Mouse (Mus musculus) embryonic facial prominence, embryonic 11.5 days (tissue): ENCODE results near the gene Ccdc90b. TPM values are rescaled to one million over a fixed set of nuclear protein-coding genes. Genes with fewer than 3 reads are reported as not detected.

Source experiments
- ATAC-seq: fragments of 200-750 bp; cut with Nextera tagmentation; replicated peaks from 2 replicates; pipeline ENCODE4 v1.8.0; 2017; ENCODE audit warnings: low read depth; ENCODE audit not compliant: insufficient number of reproducible peaks, low FRiP score, low TSS enrichment
- DNase-seq: peaks from one replicate; pipeline ENCODE4 v3.0.0-alpha.2; 2015; ENCODE audit warnings: low spot score
- H3K27ac ChIP-seq: fragments of 300-500 bp; sonication (generic); replicated peaks from 2 replicates; pipeline ENCODE4 v1.5.1; 2014; ENCODE audit warnings: mild to moderate bottlenecking, low read depth, low read length, control low read depth
- H3K27me3 ChIP-seq: fragments of 300-500 bp; sonication (generic); 2 replicates; pipeline ENCODE4 v1.6.1; 2014; ENCODE audit warnings: mild to moderate bottlenecking, low read length, moderate library complexity, mixed read lengths; ENCODE audit not compliant: control insufficient read depth, insufficient read depth
- H3K36me3 ChIP-seq: fragments of 300-500 bp; sonication (generic); replicated peaks from 2 replicates; pipeline ENCODE4 v1.6.1; 2014; ENCODE audit warnings: low read depth, mild to moderate bottlenecking, low read length, moderate library complexity, mixed read lengths; ENCODE audit not compliant: control insufficient read depth, insufficient read depth
- H3K4me1 ChIP-seq: fragments of 300-500 bp; sonication (generic); 2 replicates; pipeline ENCODE4 v1.6.1; 2014; ENCODE audit warnings: low read length, mixed read lengths; ENCODE audit not compliant: control insufficient read depth, insufficient read depth
- H3K4me2 ChIP-seq: fragments of 300-500 bp; sonication (generic); 2 replicates; pipeline ENCODE4 v1.6.1; 2014; ENCODE audit warnings: low read depth, mild to moderate bottlenecking, control low read depth, low read length, moderate library complexity
- H3K4me3 ChIP-seq: fragments of 300-500 bp; sonication (generic); 2 replicates; pipeline ENCODE4 v1.5.1; 2014; ENCODE audit warnings: low read depth, low read length, control low read depth
- H3K9ac ChIP-seq: fragments of 300-500 bp; sonication (generic); replicated peaks from 2 replicates; pipeline ENCODE4 v1.6.1; 2014; ENCODE audit warnings: mild to moderate bottlenecking, control low read depth, low read length
- H3K9me3 ChIP-seq: fragments of 300-500 bp; sonication (generic); replicated peaks from 2 replicates; pipeline ENCODE4 v1.6.1; 2016; ENCODE audit warnings: mild to moderate bottlenecking, low read length, inconsistent platforms, mixed read lengths; ENCODE audit not compliant: control insufficient read depth
- WGBS: fragments of 180-500 bp; shearing (Covaris S2); extraction: QIAGEN DNeasy Blood & Tissue Kit; methylation state at CpG from one replicate; pipeline ENCODE4 v1.1.7; 2014; 5-methylcytosine and 5-hydroxymethylcytosine counted together
- polyA plus RNA-seq: library from polyadenylated mRNA; unstranded; fragments of >200 nt; fragmentation: Nextera tagmentation; extraction: Ambion mirVana; gene quantifications from 2 replicates; pipeline ENCODE4 v1.2.1, GENCODE M21; 2014

Ccdc90b gene
- 70.8 and 76.0 TPM in 2 replicates for polyA plus RNA-seq

- Histone ChIP-seq H3K4me1 (no peaks in the 10 kb centered on the region), H3K9me3 (no peaks in the 10 kb centered on the region), H3K36me3 (no peaks in the 10 kb centered on the region), H3K27ac (peak within 1 kb of the TSS; percentile 86), H3K9ac (peak within 1 kb of the TSS; percentile 83), H3K4me3 (peak within 1 kb of the TSS; percentile 63), H3K4me2 (peak within 1 kb of the TSS; percentile 47), H3K27me3 (no peaks in the 10 kb centered on the region)
- DNase-seq, result peak; percentile 96
- ATAC-seq, result peak; percentile 99
- under 1% methylated on average over 57 of the region's 60 CpGs for WGBS
Measured at GRCm38 (mm10) chr7:92560986-92561876, at the start of gene Ccdc90b. Gene Ccdc90b, plus strand, starts transcription at chr7:92561149.

GRCm38 (mm10) chr7:92520397-92520796 is 40.6 kb upstream of the Ccdc90b start:
- Histone ChIP-seq H3K4me2 (no peak overlapping the region), H3K9ac (no peak overlapping the region), H3K27me3 (no peaks in the 10 kb centered on the region), H3K27ac (no peak overlapping the region), H3K9me3 (no peaks in the 10 kb centered on the region), H3K4me1 (no peaks in the 10 kb centered on the region), H3K36me3 (no peaks in the 10 kb centered on the region), H3K4me3 (no peak overlapping the region)
- no peak for DNase-seq
- ATAC-seq, result no peak
- 55% methylated on average over 3 of the region's 3 CpGs for WGBS

DNA sequence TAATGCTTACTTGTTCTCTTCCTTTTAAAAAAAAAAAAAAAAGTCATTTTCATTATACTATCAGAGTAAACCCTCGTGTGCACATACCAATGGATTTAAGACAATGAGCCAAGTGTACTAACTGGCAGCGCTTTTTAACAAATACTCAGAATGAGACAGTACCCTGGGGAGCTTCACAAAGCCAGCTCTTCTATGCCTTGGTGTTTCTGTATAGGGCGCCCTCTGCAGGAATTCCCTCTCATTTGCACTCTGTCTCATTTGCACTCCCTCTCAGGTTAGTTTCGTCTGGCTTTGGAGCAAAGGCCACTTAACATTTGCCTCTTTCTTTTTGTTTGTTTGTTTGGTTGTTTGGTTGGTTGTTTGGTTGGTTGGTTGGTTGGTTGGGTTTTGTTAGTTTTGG is 40.1 kb upstream of the Ccdc90b start:
- no peaks in the 10 kb centered on the region for H3K27me3 ChIP-seq
- WGBS, result 37% methylated on average over 4 of the region's 4 CpGs
- H3K4me1 ChIP-seq, result no peaks in the 10 kb centered on the region
- H3K9ac ChIP-seq, result no peak overlapping the region
- H3K4me3 ChIP-seq, result no peak overlapping the region
- H3K36me3 ChIP-seq, result no peaks in the 10 kb centered on the region
- no peak overlapping the region for H3K4me2 ChIP-seq
- ATAC-seq, result no peak
- H3K9me3 ChIP-seq, result no peaks in the 10 kb centered on the region
- no peak overlapping the region for H3K27ac ChIP-seq
- peak; percentile 26 for DNase-seq

GRCm38 (mm10) chr7:92529245-92529644 is 31.7 kb upstream of the Ccdc90b start:
- Histone ChIP-seq H3K27me3 (no peaks in the 10 kb centered on the region), H3K4me1 (no peaks in the 10 kb centered on the region), H3K9me3 (no peaks in the 10 kb centered on the region), H3K4me3 (no peak overlapping the region), H3K36me3 (no peaks in the 10 kb centered on the region), H3K4me2 (no peak overlapping the region), H3K9ac (no peak overlapping the region), H3K27ac (no peak overlapping the region)
- WGBS, result 92% methylated on average over 4 of the region's 4 CpGs
- ATAC-seq (no peak), DNase-seq (no peak)

DNA sequence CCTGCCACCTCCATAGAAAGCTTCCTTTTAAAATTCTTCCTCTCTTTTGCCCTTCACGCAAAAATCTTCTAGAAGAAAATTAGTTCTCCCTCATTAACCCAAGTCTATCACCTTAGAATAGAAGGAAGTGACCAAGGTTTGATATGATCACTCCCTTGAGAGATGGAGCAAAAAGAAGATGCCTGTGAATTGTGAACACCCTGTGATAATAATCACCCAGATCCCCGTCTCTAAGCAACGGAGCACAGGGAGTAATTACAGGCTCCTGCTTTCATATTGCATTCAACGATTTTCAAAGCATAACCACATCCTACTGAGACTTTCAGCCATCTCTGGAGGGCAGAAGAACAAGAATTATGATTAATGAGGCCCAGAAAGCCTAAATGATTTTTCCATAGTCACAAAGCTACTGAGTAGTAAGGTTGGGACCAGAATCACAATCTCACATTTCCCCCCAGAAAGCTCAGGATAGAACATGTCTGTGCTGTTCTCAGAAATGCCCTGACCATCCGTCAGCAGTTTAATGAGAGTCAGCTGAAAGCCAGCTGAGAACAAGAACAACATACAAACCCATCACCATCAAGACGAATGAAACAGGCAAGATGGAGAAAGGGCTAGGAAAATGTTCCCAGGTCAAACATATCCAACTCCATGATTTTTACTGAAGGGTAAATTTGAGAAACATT is 28.5 kb upstream of the Ccdc90b start:
- H3K9ac ChIP-seq, result no peak overlapping the region
- H3K27ac ChIP-seq, result no peak overlapping the region
- no peaks in the 10 kb centered on the region for H3K27me3 ChIP-seq
- no peak overlapping the region for H3K4me2 ChIP-seq
- H3K4me1 ChIP-seq, result no peaks in the 10 kb centered on the region
- H3K36me3 ChIP-seq, result no peaks in the 10 kb centered on the region
- no peaks in the 10 kb centered on the region for H3K9me3 ChIP-seq
- no peak for DNase-seq
- ATAC-seq, result no peak
- 50% methylated on average over 6 of the region's 6 CpGs for WGBS
- H3K4me3 ChIP-seq, result no peak overlapping the region

GRCm38 (mm10) chr7:92546763-92547162 is 14.2 kb upstream of the Ccdc90b start:
- H3K9me3 ChIP-seq, result no peaks in the 10 kb centered on the region
- H3K27me3 ChIP-seq, result no peaks in the 10 kb centered on the region
- ATAC-seq (no peak), DNase-seq (no peak)
- no peak overlapping the region for H3K4me2 ChIP-seq
- no peak overlapping the region for H3K9ac ChIP-seq
- WGBS, result 73% methylated on average over 2 of the region's 2 CpGs
- H3K27ac ChIP-seq, result no peak overlapping the region
- H3K36me3 ChIP-seq, result no peaks in the 10 kb centered on the region
- no peak overlapping the region for H3K4me3 ChIP-seq
- no peaks in the 10 kb centered on the region for H3K4me1 ChIP-seq

DNA sequence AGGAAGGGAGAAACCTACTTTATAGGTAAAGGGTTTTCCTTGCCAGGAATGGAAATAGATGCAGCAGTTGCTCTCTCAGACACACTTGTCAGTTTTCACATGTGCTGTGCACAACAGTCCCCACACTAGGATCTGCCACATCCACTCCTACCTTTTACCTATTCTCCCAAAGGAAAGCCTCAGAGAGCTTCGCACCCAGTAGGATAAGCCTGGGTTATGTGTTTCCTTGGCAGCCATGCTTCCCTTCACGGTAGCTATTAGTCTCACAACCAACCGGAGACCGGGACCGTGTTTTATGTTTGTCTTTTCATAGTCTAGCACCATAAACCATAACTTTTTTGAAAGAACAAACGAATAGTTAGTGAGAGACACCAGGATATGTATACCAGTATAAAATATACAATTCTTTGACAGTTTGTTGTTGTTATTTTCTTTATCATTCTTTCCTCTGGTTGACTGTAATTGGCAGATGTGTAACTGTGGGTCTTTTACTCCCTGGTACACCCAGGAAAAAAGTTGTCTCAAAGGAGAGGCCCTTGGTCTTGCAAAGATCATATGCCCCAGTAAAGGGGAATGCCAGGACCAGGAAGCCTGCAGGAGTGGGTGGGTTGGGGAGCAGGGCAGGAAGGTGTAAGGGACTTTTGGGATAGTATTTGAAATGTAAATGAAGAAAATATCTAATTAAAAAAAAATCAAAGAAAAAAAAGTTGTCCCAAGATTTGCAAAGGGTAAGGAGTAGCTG is 10.5 kb upstream of the Ccdc90b start:
- H3K4me3 ChIP-seq, result no peak overlapping the region
- no peaks in the 10 kb centered on the region for H3K36me3 ChIP-seq
- DNase-seq (no peak), ATAC-seq (0 out of 2 replicates have a peak, but pooled peaks have one; percentile 48)
- H3K9ac ChIP-seq, result no peak overlapping the region
- no peaks in the 10 kb centered on the region for H3K4me1 ChIP-seq
- H3K27ac ChIP-seq, result no peak overlapping the region
- H3K4me2 ChIP-seq, result no peak overlapping the region
- no peaks in the 10 kb centered on the region for H3K27me3 ChIP-seq
- WGBS, result 87% methylated on average over 6 of the region's 6 CpGs
- H3K9me3 ChIP-seq, result no peaks in the 10 kb centered on the region
